Mouse (Mus musculus): Measurements from ENCODE around the gene Mdk.

GRCm38 (mm10) chr2:91978547-91978946, 46.5 kb upstream of the Mdk start:
- TF ChIP-seq POLR2A (IDR thresholded peaks at IDR 0.05; ENCODE audit: borderline replicate concordance, insufficient read depth, low read length) (no peak), CTCF (IDR thresholded peaks at IDR 0.05; ENCODE audit: borderline replicate concordance, insufficient read depth, low read depth, low read length) (no peak)
